Mouse (Mus musculus) ZHBTc4 (cell line): ENCODE results near the gene Dnaja3.

Experiments used
- DNase-seq: peaks from one replicate; pipeline ENCODE4 v3.0.0-alpha.2; 2011; ENCODE audit warnings: low read depth, low spot score

The Dnaja3 gene

GRCm38 (mm10) chr16:4722128-4722914 lies 82.5 kb downstream of the Dnaja3 start:
- no peak for DNase-seq

GRCm38 (mm10) chr16:4722915-4723209 lies 83.1 kb downstream of the Dnaja3 start:
- no peak for DNase-seq

DNA sequence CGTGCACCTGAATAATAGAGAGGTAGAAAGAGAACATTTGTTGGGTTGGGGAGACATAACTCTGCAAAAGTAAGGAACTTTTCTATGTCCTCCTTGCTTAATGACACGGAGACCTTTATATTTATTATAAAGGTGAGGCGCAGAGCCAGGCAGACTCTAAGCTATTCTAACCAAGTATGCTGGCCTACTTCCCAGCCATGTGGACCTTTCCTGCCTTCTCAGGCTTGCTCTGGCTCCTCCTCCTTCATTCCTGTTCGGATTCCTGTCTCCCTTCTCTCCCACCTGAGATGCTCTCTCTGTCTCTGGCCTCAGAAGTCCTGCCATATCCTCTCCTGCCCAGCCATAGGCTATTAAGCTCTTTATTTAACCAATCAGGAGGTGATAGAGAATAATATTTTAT lies 85.5 kb downstream of the Dnaja3 start:
- no peak for DNase-seq

DNA sequence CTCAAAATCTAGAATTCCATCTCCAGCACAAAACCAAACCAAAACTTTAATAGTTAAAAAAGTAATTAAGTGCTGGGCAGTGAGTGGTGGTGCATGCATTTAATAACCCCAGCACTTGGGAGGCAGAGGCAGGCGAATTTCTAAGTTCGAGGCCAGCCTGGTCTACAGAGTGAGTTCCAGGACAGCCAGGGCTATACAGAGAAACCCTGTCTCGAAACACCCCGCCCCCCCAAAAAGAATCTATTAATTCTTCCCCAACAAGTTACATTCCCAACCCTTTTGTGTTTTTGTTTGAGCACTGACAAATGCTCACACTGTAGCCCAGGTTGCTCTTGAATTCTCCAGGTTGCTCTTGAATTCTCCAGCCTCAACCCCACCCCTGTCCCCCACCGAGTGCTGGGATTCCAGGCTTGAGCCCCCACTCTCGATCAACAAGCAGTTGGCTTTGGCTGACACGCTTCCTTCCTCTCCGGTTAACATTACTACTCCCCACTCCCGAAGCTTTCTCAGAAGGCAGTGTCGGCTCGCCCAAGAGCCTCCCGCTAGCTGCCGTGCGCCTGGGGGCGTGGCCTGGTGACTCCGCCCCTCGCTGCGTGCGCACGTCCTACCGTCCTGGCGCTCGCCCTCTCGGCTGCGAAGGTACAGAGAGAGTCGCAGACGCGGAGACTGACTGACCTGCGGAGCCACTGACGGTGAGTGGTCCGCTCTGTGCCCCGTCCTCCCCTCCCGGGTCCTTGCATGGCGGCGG lies 86.2 kb downstream of the Dnaja3 start, which contains the start of gene Hmox2:
TSS of gene Hmox2 (plus strand) at position 582 of the 748 bp plus-strand sequence.
- peak; percentile 96 for DNase-seq

GRCm38 (mm10) chr16:4726528-4727128 lies 86.8 kb downstream of the Dnaja3 start:
- DNase-seq = peak; percentile 64

DNA sequence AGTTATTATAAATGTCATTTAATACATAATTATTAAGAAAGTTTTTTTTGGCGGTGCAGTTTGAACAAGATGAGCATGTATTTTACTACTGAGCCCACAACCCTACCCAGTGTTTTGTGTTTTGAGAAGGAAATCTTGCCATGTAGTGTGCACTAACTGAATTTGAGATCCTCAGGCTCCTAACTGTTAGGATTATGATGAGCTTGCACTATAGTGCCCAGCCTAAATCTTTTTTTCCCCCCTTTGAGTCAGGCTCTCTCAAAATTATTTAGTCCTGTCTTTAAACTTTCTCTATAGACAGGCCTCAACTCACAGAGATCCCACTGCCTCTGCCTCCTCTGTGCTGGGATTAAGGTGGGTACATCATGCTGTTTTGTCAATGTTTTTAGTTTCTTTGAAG lies 87.7 kb downstream of the Dnaja3 start:
- DNase-seq = no peak

GRCm38 (mm10) chr16:4727963-4728362 lies 88.2 kb downstream of the Dnaja3 start:
- DNase-seq = no peak

GRCm38 (mm10) chr16:4730776-4731358 lies 91.1 kb downstream of the Dnaja3 start:
- DNase-seq = no peak

DNA sequence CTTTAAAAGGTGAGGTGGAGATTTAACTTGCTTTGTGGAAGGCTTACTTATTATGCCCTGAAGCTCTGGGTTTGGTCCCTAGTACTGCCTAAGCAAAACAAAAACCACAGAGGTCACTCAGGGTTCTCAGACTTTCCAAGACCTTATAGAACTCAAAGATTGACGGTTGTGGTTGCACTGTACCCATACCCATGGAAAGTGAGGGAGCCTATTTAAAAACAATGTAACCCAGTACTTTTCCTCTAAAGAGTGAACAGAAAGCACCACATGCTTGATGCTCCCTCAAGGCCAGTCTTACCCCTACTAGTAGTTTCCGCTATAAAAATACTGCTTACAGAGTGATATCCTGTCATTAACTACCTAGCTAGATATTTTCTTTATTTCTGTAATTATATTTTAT lies 96.5 kb downstream of the Dnaja3 start:
- no peak for DNase-seq

DNA sequence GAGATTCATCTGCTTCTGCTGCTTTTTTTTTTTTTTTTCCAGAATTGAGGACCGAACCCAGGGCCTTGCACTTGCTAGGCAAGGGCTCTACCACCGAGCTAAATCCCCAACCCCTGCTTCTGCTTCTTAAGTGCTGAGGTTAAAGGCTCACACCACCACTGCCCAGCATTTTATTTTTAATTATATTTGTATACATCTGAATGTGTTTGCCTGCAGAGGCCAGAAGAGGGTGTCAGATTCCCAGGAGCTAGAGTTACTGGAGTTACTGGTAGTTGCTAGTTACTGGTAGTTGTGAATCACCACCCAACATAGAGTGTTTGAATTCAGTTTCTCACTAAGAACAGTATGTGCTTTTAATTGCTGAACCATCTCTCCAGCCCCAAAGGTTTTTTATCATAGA lies 100.2 kb downstream of the Dnaja3 start:
- no peak for DNase-seq

DNA sequence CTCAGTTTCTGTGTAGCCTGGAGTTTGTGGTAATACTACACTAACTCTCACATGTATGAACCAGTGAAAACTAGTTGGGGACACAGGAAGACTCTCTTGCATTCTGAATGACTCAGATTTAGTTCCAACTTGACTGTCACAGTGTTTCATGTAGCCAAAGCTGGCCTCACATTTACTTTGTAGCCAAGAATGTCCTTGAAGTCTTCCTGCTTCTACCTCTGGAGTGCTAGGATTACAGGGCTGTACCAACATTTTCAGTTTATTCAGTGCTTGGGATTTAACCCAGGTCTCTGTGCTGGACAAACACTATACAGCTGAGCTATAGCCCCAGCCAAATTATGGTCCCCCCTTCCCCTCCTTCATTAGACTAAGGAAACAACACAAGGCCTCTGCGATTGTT lies 102.4 kb downstream of the Dnaja3 start:
- no peak for DNase-seq

DNA sequence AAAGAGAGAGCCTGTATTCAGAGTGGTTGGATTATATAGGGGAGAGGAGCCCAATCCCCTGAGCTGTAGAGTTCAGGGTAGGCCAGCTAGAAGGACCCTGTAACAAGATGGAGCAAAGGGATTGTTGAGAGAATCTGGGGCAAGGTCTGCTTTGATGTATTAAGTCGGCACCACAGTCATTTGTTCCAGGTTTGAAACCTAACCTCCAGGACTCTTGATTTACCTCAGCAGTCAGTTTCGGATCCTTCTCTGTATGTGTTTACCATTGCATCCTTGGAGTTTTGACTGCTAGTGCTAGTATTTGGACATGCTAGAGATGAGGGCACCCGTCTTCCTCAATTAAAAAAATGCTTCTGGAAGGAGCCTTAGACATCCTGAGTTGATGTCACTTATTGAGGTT lies 112.4 kb downstream of the Dnaja3 start:
- DNase-seq = no peak

- no peak for DNase-seq
These were observed 114.3 kb downstream of the Dnaja3 start for GRCm38 (mm10) chr16:4754045-4754444.

GRCm38 (mm10) chr16:4756660-4757335 lies 117.0 kb downstream of the Dnaja3 start:
- DNase-seq = peak; percentile 39
